Mouse (Mus musculus): ENCODE data around the gene Cplx2. TPM values are rescaled to one million over a fixed set of nuclear protein-coding genes. Genes with fewer than 3 reads are reported as not detected.

Cplx2 gene
- polyA plus RNA-seq, 1 experiment from 2014 or later, result 4.0 TPM

- no peak overlapping the region for H3K27ac ChIP-seq
- H3K36me3 ChIP-seq, result no peaks in the 10 kb centered on the region
- no peak overlapping the region for H3K4me3 ChIP-seq
- no peak for ATAC-seq (ENCODE audit: low FRiP score, low read depth)
- H3K4me2 ChIP-seq (replicated peaks), result no peak overlapping the region
- H3K9ac ChIP-seq, result no peak overlapping the region
- no peaks in the 10 kb centered on the region for H3K9me3 ChIP-seq
- H3K4me1 ChIP-seq, result no peaks in the 10 kb centered on the region
- WGBS, result 80% methylated on average over 4 of the region's 4 CpGs
- H3K27me3 ChIP-seq, result no peaks in the 10 kb centered on the region
Measured at GRCm38 (mm10) chr13:54412721-54413120, 41.6 kb downstream of the Cplx2 start.

- Histone ChIP-seq H3K9me3 (no peaks in the 10 kb centered on the region), H3K4me3 (no peak overlapping the region), H3K27me3 (no peaks in the 10 kb centered on the region), H3K4me1 (no peaks in the 10 kb centered on the region), H3K36me3 (no peaks in the 10 kb centered on the region), H3K27ac (no peak overlapping the region), H3K4me2 (replicated peaks) (no peak overlapping the region), H3K9ac (no peak overlapping the region)
- no peak for ATAC-seq (ENCODE audit: low FRiP score, low read depth)
- whole genome bisulfite sequencing, result 90% methylated on average over 4 of the region's 4 CpGs
Measured at GRCm38 (mm10) chr13:54415059-54415458, 43.9 kb downstream of the Cplx2 start.

- WGBS, result 64% methylated on average over 10 of the region's 10 CpGs
- H3K9me3 ChIP-seq, result peaks cover 6% of the 10 kb centered on the region; the same call in 1 of the 2 replicates
- no peak overlapping the region for H3K27ac ChIP-seq
- no peak overlapping the region for H3K4me2 ChIP-seq (replicated peaks)
- no peak overlapping the region for H3K4me3 ChIP-seq
- no peaks in the 10 kb centered on the region for H3K27me3 ChIP-seq
- ATAC-seq (ENCODE audit: low FRiP score, low read depth), result no peak
- no peaks in the 10 kb centered on the region for H3K4me1 ChIP-seq
- H3K36me3 ChIP-seq, result no peaks in the 10 kb centered on the region
- H3K9ac ChIP-seq, result no peak overlapping the region
Measured at GRCm38 (mm10) chr13:54418781-54419327, 47.7 kb downstream of the Cplx2 start.

- 84% methylated on average over 12 of the region's 12 CpGs for WGBS
- no peaks in the 10 kb centered on the region for H3K27me3 ChIP-seq
- peaks cover 7% of the 10 kb centered on the region for H3K4me1 ChIP-seq
- no peak overlapping the region for H3K27ac ChIP-seq
- no peaks in the 10 kb centered on the region for H3K36me3 ChIP-seq
- peaks cover 7% of the 10 kb centered on the region; the same call in 1 of the 2 replicates for H3K9me3 ChIP-seq
- H3K4me3 ChIP-seq, result no peak overlapping the region
- ATAC-seq (ENCODE audit: low FRiP score, low read depth), result no peak
- H3K4me2 ChIP-seq (replicated peaks), result no peak overlapping the region
- H3K9ac ChIP-seq, result no peak overlapping the region
Measured at GRCm38 (mm10) chr13:54420226-54420625, 49.1 kb downstream of the Cplx2 start.

GRCm38 (mm10) chr13:54425269-54425668 lies 54.1 kb downstream of the Cplx2 start:
- peaks cover 7% of the 10 kb centered on the region; the same call in 1 of the 2 replicates for H3K9me3 ChIP-seq
- H3K27ac ChIP-seq, result peak overlapping the region; percentile 16; the same call in 1 of the 2 replicates
- peaks cover 11% of the 10 kb centered on the region for H3K4me1 ChIP-seq
- no peak overlapping the region for H3K9ac ChIP-seq
- H3K4me3 ChIP-seq, result no peak overlapping the region
- no peak overlapping the region for H3K4me2 ChIP-seq (replicated peaks)
- ATAC-seq (ENCODE audit: low FRiP score, low read depth), result peak; percentile 71
- no peaks in the 10 kb centered on the region for H3K27me3 ChIP-seq
- WGBS, result 27% methylated on average over 2 of the region's 2 CpGs
- H3K36me3 ChIP-seq, result no peaks in the 10 kb centered on the region

GRCm38 (mm10) chr13:54426781-54427655 lies 55.9 kb downstream of the Cplx2 start:
- no peak overlapping the region for H3K4me2 ChIP-seq (replicated peaks)
- no peak overlapping the region for H3K9ac ChIP-seq
- peaks cover 7% of the 10 kb centered on the region; the same call in 1 of the 2 replicates for H3K9me3 ChIP-seq
- no peaks in the 10 kb centered on the region for H3K36me3 ChIP-seq
- H3K27ac ChIP-seq, result no peak overlapping the region
- ATAC-seq (ENCODE audit: low FRiP score, low read depth), result no peak
- H3K27me3 ChIP-seq, result no peaks in the 10 kb centered on the region
- no peak overlapping the region for H3K4me3 ChIP-seq
- 77% methylated on average over 10 of the region's 10 CpGs for WGBS
- peaks cover 11% of the 10 kb centered on the region for H3K4me1 ChIP-seq

GRCm38 (mm10) chr13:54428771-54429170 lies 57.6 kb downstream of the Cplx2 start:
- H3K36me3 ChIP-seq, result no peaks in the 10 kb centered on the region
- H3K9me3 ChIP-seq, result peaks cover 2% of the 10 kb centered on the region; the same call in 1 of the 2 replicates
- no peaks in the 10 kb centered on the region for H3K27me3 ChIP-seq
- no peak overlapping the region for H3K4me3 ChIP-seq
- no peak for ATAC-seq (ENCODE audit: low FRiP score, low read depth)
- no peak overlapping the region for H3K27ac ChIP-seq
- H3K4me1 ChIP-seq, result peaks cover 11% of the 10 kb centered on the region
- H3K4me2 ChIP-seq (replicated peaks), result no peak overlapping the region
- 83% methylated on average over 3 of the region's 3 CpGs for WGBS
- no peak overlapping the region for H3K9ac ChIP-seq

- Histone ChIP-seq H3K27ac (no peak overlapping the region), H3K9ac (no peak overlapping the region), H3K4me3 (no peak overlapping the region), H3K27me3 (no peaks in the 10 kb centered on the region), H3K9me3 (no peaks in the 10 kb centered on the region), H3K36me3 (no peaks in the 10 kb centered on the region), H3K4me2 (replicated peaks) (no peak overlapping the region), H3K4me1 (peaks cover 6% of the 10 kb centered on the region)
- WGBS, result 29% methylated on average over 2 of the region's 2 CpGs
- no peak for ATAC-seq (ENCODE audit: low FRiP score, low read depth)
Measured at GRCm38 (mm10) chr13:54430051-54430450, 58.9 kb downstream of the Cplx2 start.

- WGBS, result 75% methylated on average over 9 of the region's 9 CpGs
Measured at GRCm38 (mm10) chr13:54431161-54431560, 60.0 kb downstream of the Cplx2 start.

More at GRCm38 (mm10) chr13:54431161-54431560, 60.0 kb downstream of the Cplx2 start:
- H3K4me1 ChIP-seq, result no peaks in the 10 kb centered on the region
- H3K4me2 ChIP-seq (replicated peaks), result no peak overlapping the region
- H3K9ac ChIP-seq, result no peak overlapping the region
- no peak for ATAC-seq (ENCODE audit: low FRiP score, low read depth)
- H3K36me3 ChIP-seq, result no peaks in the 10 kb centered on the region
- H3K27me3 ChIP-seq, result no peaks in the 10 kb centered on the region
- no peaks in the 10 kb centered on the region for H3K9me3 ChIP-seq
- H3K4me3 ChIP-seq, result no peak overlapping the region
- H3K27ac ChIP-seq, result no peak overlapping the region

Other genes starting within 250 kb of the Cplx2 start
- gene Hrh2, start 179.2 kb upstream of the Cplx2 start, polyA plus RNA-seq (2015; fragmentation: Nextera tagmentation; extraction: Ambion mirVana), result 0.11 TPM in 1 of 2 replicates, not detected in the other
- 131 and 142 TPM in 2 replicates for gene Thoc3, start 97.5 kb downstream of the Cplx2 start, polyA plus RNA-seq (2015; fragmentation: Nextera tagmentation; extraction: Ambion mirVana)
- 16.2 and 17.4 TPM in 2 replicates for gene Simc1, start 132.4 kb downstream of the Cplx2 start, polyA plus RNA-seq (2015; fragmentation: Nextera tagmentation; extraction: Ambion mirVana)
- 150 and 156 TPM in 2 replicates for gene 4833439L19Rik, start 194.1 kb downstream of the Cplx2 start, polyA plus RNA-seq (2015; fragmentation: Nextera tagmentation; extraction: Ambion mirVana)
- gene Arl10, start 203.7 kb downstream of the Cplx2 start, polyA plus RNA-seq (2015; fragmentation: Nextera tagmentation; extraction: Ambion mirVana), result 33.6 and 39.5 TPM in 2 replicates
- gene Nop16, start 218.7 kb downstream of the Cplx2 start, polyA plus RNA-seq (2015; fragmentation: Nextera tagmentation; extraction: Ambion mirVana), result 91.5 and 91.9 TPM in 2 replicates
- 165 and 168 TPM in 2 replicates for gene Higd2a, start 218.9 kb downstream of the Cplx2 start, polyA plus RNA-seq (2015; fragmentation: Nextera tagmentation; extraction: Ambion mirVana)
- 30.3 and 31.2 TPM in 2 replicates for gene Cltb, start 240.0 kb downstream of the Cplx2 start, polyA plus RNA-seq (2015; fragmentation: Nextera tagmentation; extraction: Ambion mirVana)